Mouse (Mus musculus): Measurements from ENCODE around the gene Rapgef5.

DNA sequence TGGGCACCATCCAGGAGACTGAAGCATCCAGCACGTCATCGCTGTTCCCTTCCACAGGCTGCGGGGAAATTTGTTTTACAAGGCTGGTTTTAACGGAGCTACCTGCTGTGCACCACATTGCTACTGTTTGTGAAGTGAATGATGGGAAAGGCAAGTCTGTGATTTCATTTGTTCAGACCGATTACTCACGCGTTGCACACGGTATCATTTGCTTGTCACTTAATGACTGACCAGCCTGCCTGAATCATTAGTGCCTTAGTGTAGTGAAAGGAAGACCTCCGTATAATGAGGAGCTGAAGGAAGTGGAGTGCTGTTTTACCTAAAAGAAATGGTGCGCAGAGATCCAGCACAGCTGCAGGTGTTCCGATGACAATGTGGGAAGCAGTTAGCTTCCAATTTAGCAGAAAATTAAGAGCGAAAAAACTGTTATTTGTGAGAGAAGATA lies 289.8 kb downstream of the Rapgef5 start:
- TF ChIP-seq TAL1 (IDR thresholded peaks at IDR 0.05; ENCODE audit: low read length) (no peak), GATA1 (IDR thresholded peaks at IDR 0.05; ENCODE audit: low read length) (no peak)
